Mouse (Mus musculus) liver, adult 2 months (tissue): Measurements from ENCODE around the gene E2f8. TPM values are rescaled to one million over a fixed set of nuclear protein-coding genes. Genes with fewer than 3 reads are reported as not detected.

Experiments used
- DNase-seq: peaks from one replicate; pipeline ENCODE4 v3.0.0-alpha.2; 2011; ENCODE audit warnings: low read depth, low spot score; ENCODE audit errors: extremely low read depth
- H3K27ac ChIP-seq: fragments of 200-500 bp; replicated peaks from 2 replicates; pipeline ENCODE4 v1.5.1; 2012; ENCODE audit warnings: low read depth, mild to moderate bottlenecking, control low read depth, inconsistent platforms, low read length; ENCODE audit not compliant: insufficient read depth
- H3K27me3 ChIP-seq: fragments of 200-500 bp; 2 replicates; pipeline ENCODE4 v1.6.1; 2012; ENCODE audit warnings: mild to moderate bottlenecking, moderate library complexity, low read length, inconsistent platforms; ENCODE audit not compliant: control insufficient read depth, insufficient read depth
- H3K36me3 ChIP-seq: fragments of 200-500 bp; 2 replicates; pipeline ENCODE4 v1.6.1; 2012; ENCODE audit warnings: low read length, inconsistent platforms; ENCODE audit not compliant: control insufficient read depth, insufficient read depth
- H3K4me1 ChIP-seq: fragments of 200-500 bp; 2 replicates; pipeline ENCODE4 v1.6.1; 2011; ENCODE audit warnings: low read length; ENCODE audit not compliant: control insufficient read depth, insufficient read depth
- H3K4me3 ChIP-seq: fragments of 200-500 bp; 2 replicates; pipeline ENCODE4 v1.5.1; 2011; ENCODE audit warnings: low read depth, mild to moderate bottlenecking, control low read depth, low read length, moderate library complexity; ENCODE audit not compliant: insufficient read depth
- H3K79me2 ChIP-seq: fragments of 200-500 bp; 2 replicates; pipeline ENCODE4 v1.6.1; 2012; ENCODE audit warnings: inconsistent platforms, mild to moderate bottlenecking, low read length, moderate library complexity; ENCODE audit not compliant: control insufficient read depth, insufficient read depth
- H3K9ac ChIP-seq: fragments of 200-500 bp; 2 replicates; pipeline ENCODE4 v1.6.1; 2012; ENCODE audit warnings: low read depth, mild to moderate bottlenecking, control low read depth, inconsistent platforms, low read length
- CTCF ChIP-seq: fragments of 200-500 bp; IDR thresholded peaks from 2 replicates; pipeline ENCODE4 v1.5.1; 2011; ENCODE audit warnings: low read depth, low read length, control low read depth
- POLR2A ChIP-seq: fragments of 200-500 bp; IDR thresholded peaks from 2 replicates; pipeline ENCODE4 v1.6.1; 2011; ENCODE audit warnings: low read length, control low read depth; ENCODE audit not compliant: insufficient read depth; ENCODE audit errors: extremely low read depth
- WGBS: fragments of 180-500 bp; shearing (Covaris S2); methylation state at CpG from one replicate; pipeline ENCODE4 v1.1.7; 2018; 5-methylcytosine and 5-hydroxymethylcytosine counted together
- polyA plus RNA-seq: library from polyadenylated mRNA; depleted of rRNA; stranded (reverse); fragments of >200 nt; gene quantifications from 2 replicates; pipeline ENCODE4 v1.2.3, GENCODE M21; 2012
- total RNA-seq: library from RNA; depleted of rRNA; stranded (reverse); fragments of >200 nt; gene quantifications from 2 replicates; pipeline ENCODE4 v1.2.3, GENCODE M21; 2014

The E2f8 gene
- total and polyA plus RNA-seq, 2 experiments, result 0.83 to 2.6 TPM

DNA sequence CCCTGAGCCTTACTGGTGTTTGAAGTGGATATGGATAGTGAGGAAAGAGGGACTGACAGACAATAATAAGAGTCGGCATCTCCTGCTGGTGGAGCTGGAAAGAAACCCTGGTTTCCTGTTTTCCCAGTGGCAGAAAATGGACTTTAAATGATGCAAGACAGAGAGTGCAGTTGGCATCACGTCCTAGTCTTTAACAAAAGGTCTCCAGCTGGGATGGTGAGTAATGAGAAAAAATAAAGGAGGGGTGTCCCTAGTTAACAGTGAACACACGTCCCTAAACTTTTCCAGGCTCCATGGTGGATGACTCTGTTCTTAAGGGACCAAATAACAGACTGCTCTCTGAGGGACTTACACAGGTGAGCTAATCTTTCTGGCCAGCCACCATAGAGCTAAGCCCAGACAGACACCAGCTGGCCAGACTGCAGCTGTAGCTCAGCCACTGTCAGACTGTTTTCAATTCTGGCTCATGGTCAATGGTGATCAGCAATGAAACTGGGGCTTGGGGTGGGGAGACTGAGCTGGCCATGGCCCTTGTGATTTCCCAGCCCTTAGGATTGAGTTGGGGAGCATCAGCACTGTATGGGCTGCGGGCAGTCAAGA lies 46.9 kb downstream of the E2f8 start:
- TF ChIP-seq CTCF (no peak), POLR2A (no peak)
- Histone ChIP-seq H3K36me3 (peaks cover 8% of the 10 kb centered on the region), H3K27me3 (no peaks in the 10 kb centered on the region), H3K4me3 (no peak overlapping the region), H3K9ac (no peak overlapping the region; the same call in 1 of the 2 replicates), H3K27ac (0 out of 2 replicates have a peak overlapping the region, but pooled peaks have one; percentile 1), H3K79me2 (no peaks in the 10 kb centered on the region), H3K4me1 (no peaks in the 10 kb centered on the region)
- WGBS, result 44% methylated on average over 4 of the region's 4 CpGs
- peak; percentile 57 for DNase-seq

- no peaks in the 10 kb centered on the region for H3K79me2 ChIP-seq
- 81% methylated on average over 1 of the region's 1 CpGs for WGBS
- H3K4me1 ChIP-seq, result no peaks in the 10 kb centered on the region
- H3K27me3 ChIP-seq, result no peaks in the 10 kb centered on the region
- no peak overlapping the region for H3K9ac ChIP-seq
- no peak overlapping the region for H3K27ac ChIP-seq
- TF ChIP-seq POLR2A (no peak), CTCF (no peak)
- peaks cover 8% of the 10 kb centered on the region for H3K36me3 ChIP-seq
- no peak overlapping the region for H3K4me3 ChIP-seq
- DNase-seq, result no peak
These were observed 48.7 kb downstream of the E2f8 start for GRCm38 (mm10) chr7:48832735-48833134.

- H3K9ac ChIP-seq, result no peak overlapping the region
- no peak for TF ChIP-seq CTCF
- no peak for TF ChIP-seq POLR2A
- peaks cover 24% of the 10 kb centered on the region for H3K36me3 ChIP-seq
- H3K27me3 ChIP-seq, result no peaks in the 10 kb centered on the region
- no peaks in the 10 kb centered on the region for H3K4me1 ChIP-seq
- no peak for DNase-seq
- H3K27ac ChIP-seq, result no peak overlapping the region
- no peaks in the 10 kb centered on the region for H3K79me2 ChIP-seq
- H3K4me3 ChIP-seq, result no peak overlapping the region
- WGBS, result 63% methylated on average over 2 of the region's 2 CpGs
These were observed 51.0 kb downstream of the E2f8 start for GRCm38 (mm10) chr7:48830395-48830794.

DNA sequence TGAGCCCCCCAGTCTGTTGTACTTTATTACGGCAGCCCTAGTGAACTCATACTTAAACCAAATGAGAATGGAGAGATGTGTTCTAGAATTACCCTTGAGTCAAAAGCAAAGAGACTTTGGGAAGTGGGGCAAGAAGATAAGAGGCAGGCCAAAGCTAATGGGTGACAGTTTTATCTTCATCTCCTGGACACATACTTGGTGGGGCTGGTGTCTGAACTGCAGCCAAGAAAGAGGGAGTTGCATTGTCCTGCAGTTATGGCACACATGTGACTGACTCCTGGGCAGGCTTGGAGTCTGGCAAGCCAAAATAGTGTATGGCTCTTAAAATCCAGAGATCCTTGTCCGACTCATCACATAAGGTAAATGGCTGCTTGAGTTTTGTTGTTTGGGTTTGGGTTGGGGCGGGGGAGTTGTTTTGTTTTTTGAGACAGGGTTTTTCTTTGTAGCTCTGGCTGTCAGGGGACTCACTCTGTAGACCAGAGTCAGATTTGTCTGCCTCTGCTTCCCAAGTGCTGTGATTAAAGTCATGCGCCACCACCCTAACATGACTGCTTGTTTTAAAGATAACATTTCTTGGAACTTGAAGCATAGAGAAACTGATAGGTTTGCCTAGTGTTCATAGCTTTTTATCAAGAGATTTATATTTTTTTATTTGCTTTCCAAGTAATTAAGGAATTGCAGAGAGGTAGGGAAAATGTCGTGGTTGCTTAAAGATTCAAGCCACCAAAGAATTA lies 52.1 kb downstream of the E2f8 start:
- H3K9ac ChIP-seq, result no peak overlapping the region
- 91% methylated on average over 5 of the region's 5 CpGs for WGBS

DNA sequence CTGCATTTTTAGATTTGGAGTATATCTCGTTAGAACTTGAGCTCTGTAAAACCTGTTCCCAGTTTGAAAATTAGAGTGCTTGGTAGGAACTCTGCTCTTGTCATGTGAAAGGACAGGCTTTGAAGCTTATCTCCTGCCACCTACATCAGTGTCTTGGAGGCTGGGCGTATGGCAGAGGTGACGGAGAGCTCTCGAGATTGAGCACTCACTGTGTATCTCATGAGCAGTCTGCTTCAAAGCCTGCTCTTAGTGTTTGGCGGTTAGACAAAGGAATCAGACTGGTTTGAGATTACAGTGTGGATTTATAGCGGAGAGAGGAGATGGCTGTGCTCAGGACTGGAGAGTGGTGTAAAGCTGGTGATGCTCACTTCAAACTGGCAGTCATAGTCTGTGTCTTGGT lies 56.2 kb downstream of the E2f8 start:
- no peak for DNase-seq
- TF ChIP-seq CTCF (no peak), POLR2A (no peak)
- no peaks in the 10 kb centered on the region for H3K27me3 ChIP-seq
- H3K36me3 ChIP-seq, result peaks cover 29% of the 10 kb centered on the region
- 80% methylated on average over 6 of the region's 6 CpGs for WGBS
- H3K4me1 ChIP-seq, result peaks cover 27% of the 10 kb centered on the region
- H3K4me3 ChIP-seq, result no peak overlapping the region
- H3K9ac ChIP-seq, result no peak overlapping the region
- no peaks in the 10 kb centered on the region for H3K79me2 ChIP-seq
- H3K27ac ChIP-seq, result peak overlapping the region; percentile 50

More for the DNA sequence above, 52.1 kb downstream of the E2f8 start:
- no peaks in the 10 kb centered on the region for H3K79me2 ChIP-seq
- H3K36me3 ChIP-seq, result peaks cover 24% of the 10 kb centered on the region
- DNase-seq, result no peak
- H3K27me3 ChIP-seq, result no peaks in the 10 kb centered on the region
- TF ChIP-seq CTCF (no peak), POLR2A (no peak)
- no peak overlapping the region for H3K4me3 ChIP-seq
- H3K4me1 ChIP-seq, result peaks cover 9% of the 10 kb centered on the region
- no peak overlapping the region for H3K27ac ChIP-seq

DNA sequence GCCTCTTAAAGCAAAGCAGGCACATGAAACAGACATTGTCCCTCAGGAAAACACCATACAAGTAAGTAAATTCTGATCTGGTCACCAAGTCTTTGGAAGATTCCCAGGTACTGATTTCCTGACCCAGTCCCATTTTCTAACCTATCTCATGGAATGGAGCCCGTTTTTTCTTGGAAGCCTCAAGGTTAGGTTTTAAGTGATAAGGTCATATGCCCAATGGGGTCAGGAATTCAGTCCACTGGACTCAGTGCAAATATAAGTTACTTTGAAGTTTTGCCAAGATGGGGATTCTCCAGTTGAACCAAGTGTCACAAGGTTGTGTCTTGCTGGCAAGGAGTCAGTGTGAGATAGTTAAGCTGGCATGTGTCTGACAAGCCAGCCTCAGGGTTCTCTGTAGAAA lies 56.7 kb downstream of the E2f8 start:
- peaks cover 27% of the 10 kb centered on the region for H3K4me1 ChIP-seq
- H3K36me3 ChIP-seq, result peaks cover 31% of the 10 kb centered on the region
- WGBS, result 19% methylated on average over 1 of the region's 1 CpGs
- TF ChIP-seq CTCF, result no peak
- TF ChIP-seq POLR2A, result no peak
- H3K9ac ChIP-seq, result no peak overlapping the region
- H3K27ac ChIP-seq, result peak overlapping the region; percentile 50
- peak; percentile 94 for DNase-seq
- H3K27me3 ChIP-seq, result no peaks in the 10 kb centered on the region
- H3K79me2 ChIP-seq, result no peaks in the 10 kb centered on the region
- H3K4me3 ChIP-seq, result no peak overlapping the region
